Mouse (Mus musculus): ENCODE results near the gene Slc25a22. TPM values are rescaled to one million over a fixed set of nuclear protein-coding genes. Genes with fewer than 3 reads are reported as not detected.

The Slc25a22 gene
- polyA plus RNA-seq, 1 experiment: 328 TPM

DNA sequence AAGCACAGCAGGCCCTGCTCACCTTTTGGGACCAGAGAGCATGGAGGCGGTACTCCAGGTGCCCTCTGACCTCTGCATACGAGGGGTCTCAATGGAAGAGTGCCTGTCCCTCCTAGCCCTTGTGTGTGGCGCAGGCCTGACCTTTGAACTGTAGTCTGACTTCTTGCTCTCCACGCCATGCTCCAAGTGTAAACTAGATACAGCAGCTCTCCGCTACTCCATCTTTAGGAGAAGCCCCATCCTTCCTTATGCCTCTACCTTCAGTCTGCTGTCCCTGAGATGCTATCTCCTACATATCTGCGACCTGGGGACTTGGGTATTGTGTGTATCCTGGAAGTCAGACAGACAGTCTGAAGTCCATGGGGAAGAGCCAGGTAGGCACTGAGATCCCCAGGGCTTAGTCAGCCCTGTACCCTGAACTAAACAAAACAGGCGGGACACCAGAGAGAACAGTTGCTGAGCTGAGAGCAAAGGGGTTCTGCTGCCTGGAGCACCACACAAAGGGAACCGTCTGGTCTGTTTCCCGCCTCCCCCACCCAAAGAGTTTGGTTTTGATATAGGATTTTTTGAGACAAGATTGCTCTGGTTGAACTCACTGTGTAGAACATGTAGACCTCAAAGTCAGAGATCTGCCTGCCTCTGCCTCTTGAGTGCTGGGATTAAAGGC is 1.7 kb downstream of the Slc25a22 start:
- DNase-seq: peak in 1 of 2 experiments; percentile 39
- peaks cover 45% of the 10 kb centered on the region for H3K4me1 ChIP-seq (ENCODE audit: control insufficient read depth, insufficient read depth, low read length)
- H3K27me3 ChIP-seq (ENCODE audit: control insufficient read depth, insufficient read depth, low read length): no peaks in the 10 kb centered on the region
- H3K4me3 ChIP-seq (replicated peaks; ENCODE audit: insufficient read depth, low read depth, low read length): peak overlapping the region; percentile 55
- no peak for TF ChIP-seq POLR2A (IDR thresholded peaks at IDR 0.05; ENCODE audit: borderline replicate concordance, insufficient read depth, low read length)
- TF ChIP-seq CTCF (IDR thresholded peaks at IDR 0.05; ENCODE audit: borderline replicate concordance, insufficient read depth, low read depth, low read length): no peak
- H3K27ac ChIP-seq (ENCODE audit: insufficient read depth, low read length): peak overlapping the region; percentile 75
- WGBS: 72% methylated on average over 9 of the region's 9 CpGs

DNA sequence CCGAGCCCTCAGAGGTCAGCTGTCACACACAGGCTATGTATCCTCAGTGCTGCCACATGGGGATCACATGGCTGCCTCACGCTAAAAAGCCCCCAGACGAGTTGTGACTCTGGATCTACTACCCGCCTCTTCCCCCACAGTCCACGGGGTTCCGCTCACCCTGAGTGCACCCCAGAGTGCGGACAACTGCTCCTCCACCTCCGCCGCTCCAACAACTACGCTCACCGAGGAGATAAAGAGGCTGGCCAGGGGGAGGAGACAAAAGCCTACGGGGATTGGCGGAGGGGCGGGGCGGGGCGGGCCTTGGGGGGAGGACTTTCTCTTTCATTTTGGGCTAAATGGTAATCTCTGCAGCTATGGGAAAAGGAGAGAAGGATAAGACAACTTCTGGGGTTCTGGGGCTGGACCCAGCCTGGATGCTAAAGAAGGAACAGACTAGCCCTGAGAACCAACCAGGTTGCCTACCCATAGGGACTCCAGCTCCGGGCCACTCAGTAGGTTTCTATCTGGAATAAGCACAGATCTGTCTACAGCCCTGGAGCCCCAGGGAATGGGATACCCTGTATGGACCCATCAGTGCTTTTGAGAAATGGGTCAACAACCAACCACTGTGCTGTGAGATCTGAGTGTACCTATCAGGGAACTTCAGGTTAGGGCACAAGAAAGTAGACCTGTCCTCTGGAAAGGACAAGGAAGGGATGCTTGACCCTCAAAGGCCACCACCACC is 2.4 kb downstream of the Slc25a22 start:
- Histone ChIP-seq H3K4me3 (replicated peaks; ENCODE audit: insufficient read depth, low read depth, low read length) (peak overlapping the region; percentile 84), H3K27ac (ENCODE audit: insufficient read depth, low read length) (peak overlapping the region; percentile 98), H3K4me1 (ENCODE audit: control insufficient read depth, insufficient read depth, low read length) (peaks cover 45% of the 10 kb centered on the region), H3K27me3 (ENCODE audit: control insufficient read depth, insufficient read depth, low read length) (no peaks in the 10 kb centered on the region)
- whole genome bisulfite sequencing: 1% methylated on average over 17 of the region's 17 CpGs
- DNase-seq: peak; percentile 83 to 84
- TF ChIP-seq POLR2A (IDR thresholded peaks at IDR 0.05; ENCODE audit: borderline replicate concordance, insufficient read depth, low read length) (peak; percentile 96), CTCF (IDR thresholded peaks at IDR 0.05; ENCODE audit: borderline replicate concordance, insufficient read depth, low read depth, low read length) (no peak)

DNA sequence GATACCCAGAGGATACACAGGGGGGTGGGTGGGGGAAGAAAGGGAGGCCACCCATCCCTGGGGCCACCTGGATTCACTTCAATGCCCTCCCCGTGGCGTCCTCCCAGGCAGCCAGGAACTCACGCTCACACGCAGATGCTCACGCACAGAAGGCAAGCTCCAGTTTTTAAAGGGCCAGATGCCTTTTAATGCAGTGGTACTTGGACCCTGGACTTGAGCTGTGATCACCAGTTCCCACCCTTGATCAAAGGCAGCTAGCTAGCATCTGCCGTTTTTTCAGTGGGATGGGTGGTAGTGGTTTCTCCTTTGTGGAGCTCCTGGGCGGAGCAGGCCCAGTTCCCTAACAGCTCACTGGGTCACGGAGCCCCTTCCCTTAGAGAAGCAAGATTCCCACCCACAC is 3.2 kb downstream of the Slc25a22 start:
- WGBS: under 1% methylated on average over 8 of the region's 8 CpGs
- Histone ChIP-seq H3K27me3 (ENCODE audit: control insufficient read depth, insufficient read depth, low read length) (no peaks in the 10 kb centered on the region), H3K4me3 (replicated peaks; ENCODE audit: insufficient read depth, low read depth, low read length) (peak overlapping the region; percentile 84), H3K27ac (ENCODE audit: insufficient read depth, low read length) (peak overlapping the region; percentile 98), H3K4me1 (ENCODE audit: control insufficient read depth, insufficient read depth, low read length) (peaks cover 50% of the 10 kb centered on the region)
- DNase-seq: peak; percentile 86 to 90
- TF ChIP-seq POLR2A (IDR thresholded peaks at IDR 0.05; ENCODE audit: borderline replicate concordance, insufficient read depth, low read length): peak; percentile 57; the same call in 1 of the 2 replicates
- no peak for TF ChIP-seq CTCF (IDR thresholded peaks at IDR 0.05; ENCODE audit: borderline replicate concordance, insufficient read depth, low read depth, low read length)

DNA sequence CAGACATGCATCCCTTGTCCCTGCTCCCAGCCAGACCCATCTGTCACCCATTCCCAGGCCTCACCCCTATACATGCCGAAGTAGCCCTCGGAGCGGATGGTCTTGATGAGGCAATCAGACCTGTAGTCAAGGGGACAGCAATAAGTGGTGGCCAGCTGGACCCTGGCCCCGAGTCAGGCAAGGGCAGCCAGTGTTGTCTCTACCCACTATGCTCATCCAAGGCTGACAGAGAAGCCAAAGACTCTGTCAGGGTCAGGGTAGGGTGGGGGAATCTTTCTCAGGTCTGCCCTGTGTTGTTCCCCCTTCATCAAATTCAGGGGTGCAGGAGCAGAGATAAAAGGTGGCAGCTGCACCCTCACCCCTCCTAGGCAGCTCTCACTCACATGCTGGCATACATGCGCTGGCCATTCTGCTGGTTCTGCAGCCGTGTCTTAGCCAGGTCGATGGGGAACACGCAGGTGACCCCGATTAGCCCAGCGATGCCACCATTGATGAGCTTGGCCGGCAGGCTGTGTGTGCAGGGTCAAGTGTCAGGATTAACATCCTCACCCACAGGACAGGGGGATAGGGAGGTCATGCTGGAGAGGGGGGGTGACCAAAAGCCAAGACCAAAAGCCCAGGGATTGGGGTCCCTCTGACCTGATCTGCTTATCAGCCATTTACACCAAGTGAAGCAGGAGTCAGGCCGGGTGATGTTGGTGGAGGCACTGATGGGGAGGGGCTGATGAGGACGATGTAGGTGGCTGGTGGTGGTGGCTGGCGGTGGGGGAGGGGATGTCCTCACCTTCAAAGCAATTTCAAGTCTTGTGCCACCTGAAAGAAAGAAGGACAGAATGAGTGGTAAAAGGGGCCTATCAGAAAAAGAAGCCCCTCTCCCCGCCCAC is 3.9 kb downstream of the Slc25a22 start:
- Histone ChIP-seq H3K27ac (ENCODE audit: insufficient read depth, low read length) (peak overlapping the region; percentile 98), H3K4me3 (replicated peaks; ENCODE audit: insufficient read depth, low read depth, low read length) (peak overlapping the region; percentile 84), H3K27me3 (ENCODE audit: control insufficient read depth, insufficient read depth, low read length) (no peaks in the 10 kb centered on the region), H3K4me1 (ENCODE audit: control insufficient read depth, insufficient read depth, low read length) (peaks cover 44% of the 10 kb centered on the region)
- WGBS: 9% methylated on average over 15 of the region's 15 CpGs
- DNase-seq: peak; percentile 65 to 70
- TF ChIP-seq POLR2A (IDR thresholded peaks at IDR 0.05; ENCODE audit: borderline replicate concordance, insufficient read depth, low read length) (no peak), CTCF (IDR thresholded peaks at IDR 0.05; ENCODE audit: borderline replicate concordance, insufficient read depth, low read depth, low read length) (no peak)

DNA sequence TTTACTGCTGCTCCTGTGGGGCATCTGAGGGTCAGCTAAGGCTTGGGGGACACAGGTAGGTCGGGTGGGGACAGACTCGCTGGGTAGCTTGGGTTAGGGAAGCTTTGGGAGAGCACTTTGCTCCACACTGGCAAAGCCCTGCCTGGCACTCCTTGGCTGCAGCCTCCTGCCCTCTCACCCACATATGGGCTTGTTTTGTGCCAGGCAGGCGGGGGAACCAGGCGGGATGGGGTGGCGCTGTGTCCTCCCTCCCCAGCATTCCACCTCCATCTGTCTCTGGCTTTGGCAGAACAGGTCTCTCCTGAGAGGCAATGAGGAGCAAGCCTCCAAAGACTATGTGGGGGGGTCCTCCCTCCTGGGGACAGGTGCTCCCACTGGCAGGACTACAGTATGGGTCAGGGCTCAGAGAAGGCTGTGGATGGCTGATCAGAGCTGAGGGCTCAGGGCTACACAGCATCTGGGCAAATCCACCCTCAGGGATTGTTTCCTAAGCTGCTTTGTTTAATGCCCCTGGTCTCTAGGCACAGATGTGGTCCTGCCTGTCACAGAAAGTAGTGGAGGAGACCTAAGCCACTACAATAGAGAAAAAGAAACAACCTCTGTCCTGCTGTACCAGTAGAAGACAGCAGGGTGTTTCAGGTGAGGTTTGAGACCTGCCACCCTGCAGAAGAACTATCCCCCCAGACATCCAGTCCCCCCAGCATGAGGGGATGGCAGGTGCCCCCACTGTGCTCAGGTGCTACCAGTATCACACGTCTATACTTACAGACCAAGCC is 4.8 kb downstream of the Slc25a22 start:
- 7% methylated on average over 6 of the region's 6 CpGs for WGBS
- Histone ChIP-seq H3K4me3 (replicated peaks; ENCODE audit: insufficient read depth, low read depth, low read length) (peak overlapping the region; percentile 84), H3K27ac (ENCODE audit: insufficient read depth, low read length) (peak overlapping the region; percentile 98), H3K4me1 (ENCODE audit: control insufficient read depth, insufficient read depth, low read length) (peaks cover 35% of the 10 kb centered on the region), H3K27me3 (ENCODE audit: control insufficient read depth, insufficient read depth, low read length) (no peaks in the 10 kb centered on the region)
- peak; percentile 63; the same call in 1 of the 2 replicates for TF ChIP-seq POLR2A (IDR thresholded peaks at IDR 0.05; ENCODE audit: borderline replicate concordance, insufficient read depth, low read length)
- TF ChIP-seq CTCF (IDR thresholded peaks at IDR 0.05; ENCODE audit: borderline replicate concordance, insufficient read depth, low read depth, low read length): peak; percentile 17; the same call in 1 of the 2 replicates
- peak; percentile 94 to 98 for DNase-seq

DNA sequence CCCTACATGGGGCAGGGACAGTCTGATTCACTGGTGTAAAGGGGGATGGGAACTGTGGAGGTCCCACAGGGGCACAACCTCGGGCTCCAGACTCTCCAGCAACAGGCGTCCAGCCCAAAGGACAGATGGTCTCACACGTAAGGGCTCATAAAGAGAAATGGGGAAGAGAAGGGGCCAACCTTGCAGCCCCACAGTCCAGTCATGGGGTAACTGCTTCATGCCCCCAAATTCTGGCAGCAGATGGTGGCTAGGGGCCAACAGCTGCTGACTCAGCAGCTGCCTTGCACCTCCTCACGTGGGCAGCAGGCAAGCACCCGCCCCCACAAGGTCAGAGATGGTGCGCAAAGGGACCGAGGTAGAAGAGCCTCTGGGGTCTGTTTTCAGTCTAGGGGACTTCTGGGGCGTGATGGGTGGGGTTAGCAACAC is 5.5 kb downstream of the Slc25a22 start:
- TF ChIP-seq CTCF (IDR thresholded peaks at IDR 0.05; ENCODE audit: borderline replicate concordance, insufficient read depth, low read depth, low read length) (no peak), POLR2A (IDR thresholded peaks at IDR 0.05; ENCODE audit: borderline replicate concordance, insufficient read depth, low read length) (no peak)
- peak; percentile 70 to 74 for DNase-seq
- no peaks in the 10 kb centered on the region for H3K27me3 ChIP-seq (ENCODE audit: control insufficient read depth, insufficient read depth, low read length)
- WGBS: 4% methylated on average over 8 of the region's 8 CpGs
- H3K27ac ChIP-seq (ENCODE audit: insufficient read depth, low read length): peak overlapping the region; percentile 85
- peaks cover 37% of the 10 kb centered on the region for H3K4me1 ChIP-seq (ENCODE audit: control insufficient read depth, insufficient read depth, low read length)
- H3K4me3 ChIP-seq (replicated peaks; ENCODE audit: insufficient read depth, low read depth, low read length): peak overlapping the region; percentile 84

Measured in cerebellum, adult 2 months (tissue).